Mouse (Mus musculus) MEL (cell line): Measurements from ENCODE around the gene Dhx58. TPM values are rescaled to one million over a fixed set of nuclear protein-coding genes. Genes with fewer than 3 reads are reported as not detected.

Source experiments
- DNase-seq: peaks from one replicate; pipeline ENCODE4 v3.0.0; 2011; ENCODE audit warnings: low read depth, low spot score
- H3K27ac ChIP-seq: 2 replicates; pipeline ENCODE4 v1.5.1; 2012; ENCODE audit warnings: low read depth, mild to moderate bottlenecking, control low read depth, low read length, moderate library complexity; ENCODE audit not compliant: control insufficient read depth
- H3K27me3 ChIP-seq, 2 experiments: fragments of 150-350 bp in 1 of 2; sonication (generic) in 1 of 2; 2 replicates each; pipeline ENCODE4 v1.6.1; 2012; ENCODE audit warnings: low read length in 2 of 2, mild to moderate bottlenecking in 2 of 2, improper control_type of control experiment in 1 of 2, moderate library complexity in 1 of 2; ENCODE audit not compliant: insufficient read depth in 2 of 2, control insufficient read depth in 1 of 2
- H3K36me3 ChIP-seq, 2 experiments: 2 replicates each; pipeline ENCODE4 v1.6.1; 2012 to 2014; ENCODE audit warnings: low read length in 2 of 2, improper control_type of control experiment in 1 of 2, inconsistent platforms in 1 of 2, mild to moderate bottlenecking in 1 of 2; ENCODE audit not compliant: insufficient read depth in 2 of 2, control insufficient read depth in 1 of 2
- H3K4me1 ChIP-seq, 2 experiments: fragments of 150-350 bp in 1 of 2; sonication (generic) in 1 of 2; 2 replicates each; pipeline ENCODE4 v1.6.1; 2012; ENCODE audit warnings: low read length in 2 of 2, improper control_type of control experiment in 1 of 2, mild to moderate bottlenecking in 1 of 2; ENCODE audit not compliant: insufficient read depth in 2 of 2, control insufficient read depth in 1 of 2
- H3K4me3 ChIP-seq, 2 experiments: fragments of 150-350 bp in 1 of 2; sonication (generic) in 1 of 2; 2 replicates each; pipeline ENCODE4 v1.5.1; 2012; ENCODE audit warnings: low read depth in 2 of 2, low read length in 2 of 2, mild to moderate bottlenecking in 2 of 2, moderate library complexity in 2 of 2, control low read depth in 1 of 2, improper control_type of control experiment in 1 of 2; ENCODE audit not compliant: control insufficient read depth in 1 of 2, insufficient read depth in 1 of 2
- H3K79me2 ChIP-seq: 2 replicates; pipeline ENCODE4 v1.6.1; 2012; ENCODE audit warnings: mild to moderate bottlenecking, low read length, moderate library complexity; ENCODE audit not compliant: control insufficient read depth, poor library complexity, insufficient read depth
- H3K9ac ChIP-seq: 2 replicates; pipeline ENCODE4 v1.6.1; 2012; ENCODE audit warnings: low read depth, mild to moderate bottlenecking, control low read depth, low read length, moderate library complexity; ENCODE audit not compliant: control insufficient read depth, poor library complexity, severe bottlenecking
- H3K9me3 ChIP-seq: fragments of 150-350 bp; sonication (generic); replicated peaks from 2 replicates; pipeline ENCODE4 v1.6.1; 2012; ENCODE audit warnings: mild to moderate bottlenecking, low read length, improper control_type of control experiment, moderate library complexity; ENCODE audit not compliant: insufficient read depth
- CTCF ChIP-seq, 3 experiments: IDR thresholded peaks in 2 of 3; conservative IDR thresholded peaks in 1 of 3; 2 replicates each; pipeline ENCODE4 v1.5.1; 2011 to 2012; ENCODE audit warnings: low read length in 3 of 3, low read depth in 2 of 3, mild to moderate bottlenecking in 2 of 3, improper control_type of control experiment in 1 of 3, inconsistent platforms in 1 of 3, mixed read lengths in 1 of 3, moderate library complexity in 1 of 3; ENCODE audit not compliant: control insufficient read depth in 1 of 3, insufficient read depth in 1 of 3, poor library complexity in 1 of 3, severe bottlenecking in 1 of 3
- E2F4 ChIP-seq: IDR thresholded peaks from 2 replicates; pipeline ENCODE4 v1.6.1; 2011; ENCODE audit warnings: low read depth, low read length, improper control_type of control experiment, borderline replicate concordance
- ETS1 ChIP-seq: IDR thresholded peaks from 2 replicates; pipeline ENCODE4 v1.6.1; 2012; ENCODE audit warnings: low read depth, mild to moderate bottlenecking, inconsistent platforms, low read length, improper control_type of control experiment, moderate library complexity
- HCFC1 ChIP-seq: IDR thresholded peaks from 2 replicates; pipeline ENCODE4 v1.6.1; 2012; ENCODE audit warnings: low read depth, mild to moderate bottlenecking, inconsistent platforms, low read length, improper control_type of control experiment, moderate library complexity
- JUND ChIP-seq: IDR thresholded peaks from 2 replicates; pipeline ENCODE4 v1.6.1; 2011; ENCODE audit warnings: low read depth, mild to moderate bottlenecking, improper control_type of control experiment, low read length
- MEF2A ChIP-seq: IDR thresholded peaks from 2 replicates; pipeline ENCODE4 v1.6.1; 2014; ENCODE audit warnings: low read depth, mild to moderate bottlenecking, inconsistent platforms, low read length, improper control_type of control experiment; ENCODE audit not compliant: poor library complexity, insufficient replicate concordance, severe bottlenecking; ENCODE audit errors: extremely low read depth
- MXI1 ChIP-seq: IDR thresholded peaks from 2 replicates; pipeline ENCODE4 v1.6.1; 2011; ENCODE audit warnings: mild to moderate bottlenecking, low read depth, low read length, improper control_type of control experiment
- RCOR1 ChIP-seq: IDR thresholded peaks from 2 replicates; pipeline ENCODE4 v1.6.1; 2012; ENCODE audit warnings: low read depth, mild to moderate bottlenecking, inconsistent platforms, low read length, improper control_type of control experiment
- SMC3 ChIP-seq: IDR thresholded peaks from 2 replicates; pipeline ENCODE4 v1.6.1; 2011; ENCODE audit warnings: low read depth, low read length, improper control_type of control experiment
- ZMIZ1 ChIP-seq: IDR thresholded peaks from 2 replicates; pipeline ENCODE4 v1.6.1; 2012; ENCODE audit warnings: low read depth, mild to moderate bottlenecking, inconsistent platforms, low read length, improper control_type of control experiment, moderate library complexity
- ZNF384 ChIP-seq: IDR thresholded peaks from 2 replicates; pipeline ENCODE4 v1.6.1; 2012; ENCODE audit warnings: low read depth, mild to moderate bottlenecking, inconsistent platforms, low read length, improper control_type of control experiment
- polyA plus RNA-seq, 2 experiments: library from polyadenylated mRNA; stranded (reverse) in 1 of 2; unstranded in 1 of 2; fragments of >175 nt in 1 of 2; fragments of >200 nt in 1 of 2; gene quantifications; 2 replicates each; pipeline versions ENCODE4 v1.2.1 to v1.2.4; 2012; ENCODE audit warnings: low replicate concordance in 2 of 2, low read depth in 1 of 2; ENCODE audit not compliant: insufficient read length in 2 of 2, insufficient read depth in 1 of 2, missing spikeins in 1 of 2
- total RNA-seq: library from RNA; depleted of rRNA; stranded (reverse); fragments of 300-350 nt; gene quantifications from 2 replicates; pipeline ENCODE4 v1.2.3, GENCODE M21; 2012

Gene Dhx58
- total and polyA plus RNA-seq, 3 experiments = 3.6 to 3.9 TPM; not detected in 1

DNA sequence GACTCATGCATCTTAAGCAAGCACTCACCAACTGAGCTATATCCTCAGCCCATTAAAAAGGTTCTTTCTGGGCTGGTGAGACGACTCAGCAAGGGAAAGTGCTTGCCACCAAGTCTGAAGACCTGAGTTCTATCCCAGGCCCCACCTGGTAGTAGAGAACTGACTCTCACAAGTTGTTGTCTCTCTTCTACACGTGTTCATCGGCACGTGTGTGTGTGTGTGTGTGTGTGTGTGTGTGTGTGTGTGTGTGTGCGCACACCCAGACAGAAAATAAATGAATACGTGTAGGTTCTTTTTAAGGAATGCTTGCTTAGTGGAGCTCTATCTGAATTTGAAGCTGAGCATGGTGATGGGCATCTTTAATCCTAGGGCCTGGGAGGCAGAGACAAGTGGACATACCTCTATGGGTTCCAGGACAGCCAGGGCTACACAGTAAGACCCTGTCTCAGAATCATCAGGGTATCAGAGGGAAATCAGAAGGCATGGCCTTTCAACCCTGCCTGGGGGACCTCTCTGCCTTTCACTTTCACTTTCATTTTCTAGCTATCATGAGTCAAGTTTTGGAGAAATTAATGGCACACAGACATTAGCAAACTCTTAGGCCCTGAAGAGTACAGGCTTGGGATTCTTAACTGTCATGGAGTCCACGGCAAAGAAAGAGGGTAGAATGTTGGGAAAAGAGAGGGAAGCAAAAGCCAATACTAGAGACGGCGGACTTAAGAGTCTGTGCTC is 31.2 kb upstream of the Dhx58 start:
- Histone ChIP-seq H3K4me1 (peaks cover 2 to 33% of the 10 kb centered on the region in 2 experiments), H3K9ac (peak overlapping the region; percentile 83), H3K4me3 (peak overlapping the region; percentile 67 to 77), H3K27me3 (no peaks in the 10 kb centered on the region), H3K79me2 (peaks cover 73% of the 10 kb centered on the region), H3K9me3 (no peaks in the 10 kb centered on the region), H3K36me3 (peaks cover 7 to 46% of the 10 kb centered on the region in 2 experiments), H3K27ac (peak overlapping the region; percentile 85)
- TF ChIP-seq HCFC1 = no peak
- TF ChIP-seq ETS1 = peak; percentile 58; the same call in 1 of the 2 replicates
- peak; percentile 26; the same call in 1 of the 2 replicates for TF ChIP-seq MXI1
- DNase-seq = peak; percentile 27

DNA sequence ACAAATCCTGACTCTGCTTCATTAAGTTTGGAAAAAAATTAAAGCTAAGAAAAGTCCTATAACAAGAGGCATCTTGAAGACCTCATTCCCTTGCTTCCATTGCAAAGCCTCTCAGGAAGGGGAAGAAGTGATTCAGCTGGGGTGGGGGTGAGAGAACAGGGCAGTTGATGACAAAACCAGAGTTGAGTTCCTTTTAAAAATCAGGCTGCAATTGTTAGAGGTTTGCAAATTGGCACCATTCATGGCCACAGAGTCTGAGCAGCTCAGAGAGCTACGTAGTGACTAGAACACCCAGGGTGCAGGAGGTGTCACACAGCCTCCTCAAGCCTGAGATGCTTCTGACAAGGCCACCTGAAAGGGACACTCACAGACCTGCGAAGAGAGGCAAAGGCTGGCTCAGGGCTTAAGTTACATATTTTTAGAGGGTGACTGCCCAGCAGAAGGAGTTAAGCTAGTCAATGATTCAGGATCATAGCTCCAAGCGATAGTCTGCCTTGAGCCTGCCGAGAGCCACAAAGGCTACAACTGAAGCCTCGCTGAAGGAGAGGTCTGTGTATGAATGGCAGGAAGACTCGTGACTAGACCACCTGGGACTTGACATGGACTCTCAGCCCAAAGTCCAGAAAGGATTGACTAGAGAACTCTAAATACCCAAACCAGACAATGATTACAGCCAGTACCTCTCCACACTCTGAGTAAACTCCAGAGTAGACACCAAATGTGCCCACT is 26.6 kb upstream of the Dhx58 start:
- DNase-seq = no peak
- Histone ChIP-seq H3K4me3 (no peak overlapping the region), H3K27me3 (no peaks in the 10 kb centered on the region), H3K9me3 (no peaks in the 10 kb centered on the region), H3K36me3 (peaks cover 11 to 54% of the 10 kb centered on the region in 2 experiments), H3K79me2 (peaks cover 86% of the 10 kb centered on the region), H3K9ac (no peak overlapping the region), H3K4me1 (peaks cover 8 to 33% of the 10 kb centered on the region in 2 experiments), H3K27ac (no peak overlapping the region)
- no peak for TF ChIP-seq RCOR1
- no peak for TF ChIP-seq ZNF384
- no peak for TF ChIP-seq E2F4
- TF ChIP-seq MXI1 = no peak
- no peak for TF ChIP-seq SMC3
- TF ChIP-seq MEF2A = no peak
- no peak for TF ChIP-seq CTCF (IDR thresholded peaks at IDR 0.05 in 2 of 3, conservative IDR thresholded peaks at IDR 0.05 in 1 of 3; ENCODE audit: control insufficient read depth in 1 of 3, insufficient read depth in 1 of 3, low read depth in 2 of 3, low read length in 3 of 3, poor library complexity in 1 of 3, severe bottlenecking in 1 of 3)
- no peak for TF ChIP-seq ZMIZ1
- TF ChIP-seq JUND = no peak

DNA sequence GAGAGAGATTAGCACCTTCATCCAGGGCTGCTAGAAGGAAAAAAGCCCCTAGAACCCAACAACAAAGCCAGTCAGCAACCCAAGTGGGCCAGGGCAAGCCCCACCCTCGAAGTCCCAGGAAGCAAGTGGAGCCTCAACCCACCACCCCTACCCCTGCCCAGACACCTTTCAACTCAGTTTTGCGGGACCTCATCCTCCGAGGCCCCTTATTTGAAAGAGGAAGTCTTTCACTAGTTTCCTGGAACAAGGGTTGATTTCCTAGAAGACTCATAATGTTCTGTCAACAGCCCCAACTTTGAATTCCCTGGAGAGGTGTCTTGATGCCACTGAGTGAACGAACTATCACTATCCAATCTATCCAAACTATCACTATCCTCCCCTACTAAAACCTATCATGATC is 25.9 kb upstream of the Dhx58 start:
- Histone ChIP-seq H3K79me2 (peaks cover 84% of the 10 kb centered on the region), H3K27me3 (no peaks in the 10 kb centered on the region), H3K36me3 (peaks cover 14 to 56% of the 10 kb centered on the region in 2 experiments), H3K4me1 (peaks cover 12 to 33% of the 10 kb centered on the region in 2 experiments), H3K4me3 (no peak overlapping the region), H3K9me3 (no peaks in the 10 kb centered on the region), H3K27ac (no peak overlapping the region), H3K9ac (no peak overlapping the region)
- DNase-seq = peak; percentile 61
- no peak for TF ChIP-seq ETS1
- 0 out of 2 replicates have a peak, but pooled peaks have one; percentile 52 for TF ChIP-seq E2F4
